Mouse (Mus musculus) spleen, adult 2 months (tissue): ENCODE measurements around the gene Zbp1. TPM values are rescaled to one million over a fixed set of nuclear protein-coding genes. Genes with fewer than 3 reads are reported as not detected.

Source experiments
- DNase-seq, 2 experiments: peaks; one replicate each; pipeline versions ENCODE4 v3.0.0 to v3.0.0-alpha.2; 2012 to 2021; ENCODE audit warnings: low spot score in 2 of 2, low read depth in 1 of 2
- H3K27ac ChIP-seq: fragments of 200-500 bp; 2 replicates; pipeline ENCODE4 v1.5.1; 2012; ENCODE audit warnings: low read length, inconsistent platforms; ENCODE audit not compliant: insufficient read depth
- H3K27me3 ChIP-seq: fragments of 200-500 bp; 2 replicates; pipeline ENCODE4 v1.6.1; 2012; ENCODE audit warnings: mild to moderate bottlenecking, moderate library complexity, low read length, inconsistent platforms; ENCODE audit not compliant: control insufficient read depth, insufficient read depth
- H3K36me3 ChIP-seq: fragments of 200-500 bp; 2 replicates; pipeline ENCODE4 v1.6.1; 2012; ENCODE audit warnings: mild to moderate bottlenecking, low read length, inconsistent platforms; ENCODE audit not compliant: control insufficient read depth, insufficient read depth
- H3K4me1 ChIP-seq: fragments of 200-500 bp; 2 replicates; pipeline ENCODE4 v1.6.1; 2011; ENCODE audit warnings: inconsistent platforms; ENCODE audit not compliant: control insufficient read depth, insufficient read depth, insufficient read length
- H3K4me3 ChIP-seq: fragments of 200-500 bp; 2 replicates; pipeline ENCODE4 v1.5.1; 2011; ENCODE audit warnings: mild to moderate bottlenecking, inconsistent platforms; ENCODE audit not compliant: insufficient read depth, insufficient read length; ENCODE audit errors: extremely low read depth
- CTCF ChIP-seq: fragments of 200-500 bp; IDR thresholded peaks from 2 replicates; pipeline ENCODE4 v1.5.1; 2011; ENCODE audit warnings: mild to moderate bottlenecking, inconsistent platforms; ENCODE audit not compliant: insufficient read depth, insufficient read length, insufficient replicate concordance; ENCODE audit errors: extremely low read depth
- POLR2A ChIP-seq: fragments of 200-500 bp; IDR thresholded peaks from 2 replicates; pipeline ENCODE4 v1.6.1; 2011; ENCODE audit warnings: low read depth, low read length, inconsistent platforms
- WGBS: fragments of 180-500 bp; shearing (Covaris S2); methylation state at CpG from one replicate; pipeline ENCODE4 v1.1.7; 2018; 5-methylcytosine and 5-hydroxymethylcytosine counted together
- polyA plus RNA-seq: library from polyadenylated mRNA; depleted of rRNA; stranded (reverse); fragments of >200 nt; gene quantifications from 2 replicates; pipeline ENCODE4 v1.2.3, GENCODE M21; 2012

Zbp1 gene
- polyA plus RNA-seq, 1 experiment: 19.6 TPM

DNA sequence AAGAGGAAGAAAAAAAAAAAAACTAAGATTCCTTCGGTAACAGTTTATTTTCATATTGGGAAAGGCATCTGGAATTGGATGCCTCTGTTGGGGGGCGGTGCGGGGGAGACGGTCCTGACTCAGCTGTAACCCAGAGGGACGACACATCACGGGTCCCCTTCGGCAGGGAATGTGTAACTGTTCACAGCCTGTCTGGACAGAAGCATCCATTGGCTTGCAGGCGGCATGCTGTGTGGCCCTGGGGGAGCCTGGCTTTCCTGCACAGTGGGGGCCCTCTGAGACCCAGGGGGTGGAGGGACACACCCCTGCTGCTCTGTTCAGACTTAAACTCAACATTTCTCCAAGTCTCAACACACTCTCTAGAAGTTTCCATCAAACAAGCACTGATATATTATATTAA is 8.1 kb upstream of the Zbp1 start:
- Histone ChIP-seq H3K36me3 (no peaks in the 10 kb centered on the region), H3K27me3 (no peaks in the 10 kb centered on the region), H3K4me3 (no peak overlapping the region), H3K4me1 (peaks cover 10% of the 10 kb centered on the region; the same call in 1 of the 2 replicates), H3K27ac (no peak overlapping the region)
- no peak for TF ChIP-seq POLR2A
- TF ChIP-seq CTCF: no peak
- 86% methylated on average over 8 of the region's 8 CpGs for WGBS
- no peak for DNase-seq

- Histone ChIP-seq H3K36me3 (no peaks in the 10 kb centered on the region), H3K27me3 (no peaks in the 10 kb centered on the region), H3K27ac (no peak overlapping the region), H3K4me1 (peaks cover 10% of the 10 kb centered on the region; the same call in 1 of the 2 replicates), H3K4me3 (no peak overlapping the region)
- DNase-seq: no peak
- TF ChIP-seq CTCF (no peak), POLR2A (no peak)
- 89% methylated on average over 7 of the region's 7 CpGs for WGBS
These were observed 7.2 kb upstream of the Zbp1 start for GRCm38 (mm10) chr2:173225906-173226305.

DNA sequence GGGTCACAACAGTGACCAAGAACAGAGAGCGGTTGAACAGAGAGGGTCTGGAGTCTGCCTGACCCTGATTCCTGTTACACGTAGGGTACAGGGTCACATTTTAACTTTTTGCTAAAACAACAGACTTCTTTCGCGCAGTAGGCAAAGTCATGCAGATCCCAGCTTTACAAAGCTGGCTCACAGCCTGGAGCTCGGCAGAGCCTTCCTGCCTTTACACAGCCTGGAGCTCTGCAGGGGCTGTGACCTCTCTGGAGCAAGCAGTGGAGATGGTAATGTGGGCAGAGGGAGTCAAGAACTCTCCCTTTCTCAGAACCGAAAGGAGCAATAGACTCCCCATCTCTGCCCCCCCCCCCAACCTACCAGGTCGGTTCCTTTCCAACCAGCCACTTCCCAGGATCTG is 6.1 kb upstream of the Zbp1 start:
- TF ChIP-seq CTCF (no peak), POLR2A (no peak)
- Histone ChIP-seq H3K27me3 (no peaks in the 10 kb centered on the region), H3K4me1 (peaks cover 10% of the 10 kb centered on the region; the same call in 1 of the 2 replicates), H3K36me3 (no peaks in the 10 kb centered on the region), H3K27ac (no peak overlapping the region), H3K4me3 (no peak overlapping the region)
- DNase-seq: no peak
- WGBS: 75% methylated on average over 7 of the region's 7 CpGs

- H3K4me3 ChIP-seq: no peak overlapping the region
- peaks cover 15% of the 10 kb centered on the region; the same call in 1 of the 2 replicates for H3K4me1 ChIP-seq
- no peaks in the 10 kb centered on the region for H3K27me3 ChIP-seq
- no peak for TF ChIP-seq POLR2A
- no peak for TF ChIP-seq CTCF
- no peaks in the 10 kb centered on the region for H3K36me3 ChIP-seq
- WGBS: 6% methylated on average over 3 of the region's 3 CpGs
- H3K27ac ChIP-seq: no peak overlapping the region
- no peak for DNase-seq
These were observed 5.4 kb upstream of the Zbp1 start for GRCm38 (mm10) chr2:173224097-173224496.

GRCm38 (mm10) chr2:173223496-173223895 is 4.8 kb upstream of the Zbp1 start:
- 18% methylated on average over 3 of the region's 3 CpGs for WGBS
- Histone ChIP-seq H3K4me3 (no peak overlapping the region), H3K27me3 (no peaks in the 10 kb centered on the region), H3K4me1 (peaks cover 16% of the 10 kb centered on the region; the same call in 1 of the 2 replicates), H3K27ac (no peak overlapping the region), H3K36me3 (no peaks in the 10 kb centered on the region)
- TF ChIP-seq POLR2A (no peak), CTCF (no peak)
- DNase-seq: no peak

DNA sequence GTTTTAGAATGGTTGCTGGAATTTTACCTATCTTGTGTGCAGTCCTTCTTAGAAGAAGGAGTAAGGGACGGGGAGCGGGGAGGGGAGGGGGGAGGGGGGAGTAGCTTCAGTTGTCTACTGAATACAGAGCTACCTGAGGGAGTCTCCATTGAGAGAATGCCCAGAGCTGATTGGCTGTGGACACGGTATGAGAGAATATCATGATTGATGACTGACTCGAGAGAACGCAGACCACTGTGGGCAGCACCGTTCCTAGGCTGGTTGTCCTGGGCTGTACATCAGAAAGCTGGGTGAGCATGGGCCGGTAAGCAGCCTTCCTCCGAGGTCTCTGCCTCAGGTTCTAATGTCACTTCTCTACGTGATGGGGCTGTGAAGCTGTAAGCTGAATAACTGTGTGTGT is 2.0 kb upstream of the Zbp1 start:
- WGBS: 92% methylated on average over 9 of the region's 9 CpGs
- no peak for TF ChIP-seq CTCF
- TF ChIP-seq POLR2A: no peak
- peak in 1 of 2 experiments; percentile 0 for DNase-seq
- H3K36me3 ChIP-seq: peaks cover 7% of the 10 kb centered on the region
- H3K4me1 ChIP-seq: peaks cover 32% of the 10 kb centered on the region; the same call in 1 of the 2 replicates
- H3K27me3 ChIP-seq: no peaks in the 10 kb centered on the region
- H3K27ac ChIP-seq: no peak overlapping the region
- H3K4me3 ChIP-seq: no peak overlapping the region

DNA sequence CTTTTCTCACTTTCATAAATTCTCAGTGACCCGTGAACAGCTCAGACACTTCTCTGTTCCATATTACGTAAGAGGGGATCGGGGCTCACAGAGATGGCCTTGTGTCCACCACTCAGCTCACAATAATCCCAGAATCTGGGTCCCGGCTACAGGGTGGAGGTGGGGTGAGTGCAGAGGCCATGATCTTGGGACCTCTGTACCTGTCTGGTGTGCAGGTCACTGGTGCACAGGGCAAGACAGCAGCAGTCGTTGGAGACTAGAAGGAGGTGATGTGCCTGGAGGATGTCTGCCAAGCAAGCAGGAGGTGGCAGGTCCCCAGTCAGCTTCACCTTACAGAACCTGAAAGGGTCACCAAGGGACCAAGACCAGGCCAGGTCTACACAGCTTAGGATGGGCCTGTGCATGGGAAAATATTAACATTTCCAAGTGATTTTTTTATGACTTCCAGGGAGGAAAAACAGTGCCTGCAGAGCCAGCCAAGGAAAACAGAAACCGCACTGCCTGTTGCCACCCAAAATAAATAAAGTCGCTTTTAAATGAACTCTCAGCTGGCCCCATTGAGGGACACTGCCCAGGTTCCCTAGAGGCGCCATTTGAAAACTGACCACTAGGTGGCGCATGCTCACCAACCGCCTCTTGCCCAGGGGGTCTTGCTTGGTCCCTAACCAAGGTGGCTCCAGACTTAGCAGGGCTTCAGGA is 682 bp upstream of the Zbp1 start:
- WGBS: 25% methylated on average over 10 of the region's 10 CpGs
- Histone ChIP-seq H3K27ac (peak overlapping the region; percentile 91), H3K36me3 (peaks cover 8% of the 10 kb centered on the region), H3K27me3 (no peaks in the 10 kb centered on the region), H3K4me1 (peaks cover 32% of the 10 kb centered on the region; the same call in 1 of the 2 replicates), H3K4me3 (peak overlapping the region; percentile 72; the same call in 1 of the 2 replicates)
- peak in 1 of 2 experiments; percentile 40 for DNase-seq
- no peak for TF ChIP-seq POLR2A
- TF ChIP-seq CTCF: peak; percentile 77; the same call in 1 of the 2 replicates
